Mouse (Mus musculus) forebrain, embryonic 11.5 days (tissue): ENCODE data around the gene Ubash3a. TPM values are rescaled to one million over a fixed set of nuclear protein-coding genes. Genes with fewer than 3 reads are reported as not detected.

Experiments
- ATAC-seq: fragments of 200-750 bp; cut with Nextera tagmentation; replicated peaks from 2 replicates; pipeline ENCODE4 v1.8.0; 2017; ENCODE audit warnings: moderate TSS enrichment; ENCODE audit not compliant: low FRiP score
- DNase-seq: peaks from one replicate; pipeline ENCODE4 v3.0.0-alpha.2; 2017; ENCODE audit warnings: low spot score
- H3K27ac ChIP-seq: fragments of 300-500 bp; sonication (generic); 2 replicates; pipeline ENCODE4 v1.5.1; 2014; ENCODE audit warnings: low read depth, low read length
- H3K27me3 ChIP-seq: fragments of 300-500 bp; sonication (generic); 2 replicates; pipeline ENCODE4 v1.6.1; 2014; ENCODE audit warnings: mild to moderate bottlenecking, low read length, mixed read lengths; ENCODE audit not compliant: control insufficient read depth, insufficient read depth
- H3K36me3 ChIP-seq: fragments of 300-500 bp; sonication (generic); 2 replicates; pipeline ENCODE4 v1.6.1; 2014; ENCODE audit warnings: mild to moderate bottlenecking, low read length, moderate library complexity, mixed read lengths; ENCODE audit not compliant: control insufficient read depth, insufficient read depth
- H3K4me1 ChIP-seq: fragments of 300-500 bp; sonication (generic); replicated peaks from 2 replicates; pipeline ENCODE4 v1.6.1; 2014; ENCODE audit warnings: low read length, mixed read lengths; ENCODE audit not compliant: control insufficient read depth, insufficient read depth
- H3K4me2 ChIP-seq: fragments of 300-500 bp; sonication (generic); 2 replicates; pipeline ENCODE4 v1.6.1; 2014; ENCODE audit warnings: low read depth, mild to moderate bottlenecking, low read length, moderate library complexity, mixed read lengths; ENCODE audit not compliant: severe bottlenecking
- H3K4me3 ChIP-seq: fragments of 300-500 bp; sonication (generic); 2 replicates; pipeline ENCODE4 v1.5.1; 2014; ENCODE audit warnings: low read depth, low read length
- H3K9ac ChIP-seq: fragments of 300-500 bp; sonication (generic); 2 replicates; pipeline ENCODE4 v1.6.1; 2014; ENCODE audit warnings: low read length
- H3K9me3 ChIP-seq: fragments of 300-500 bp; sonication (generic); 2 replicates; pipeline ENCODE4 v1.6.1; 2016; ENCODE audit warnings: low read length, mixed read lengths; ENCODE audit not compliant: control insufficient read depth
- whole genome bisulfite sequencing: fragments of 180-500 bp; shearing (Covaris S2); extraction: QIAGEN DNeasy Blood & Tissue Kit; methylation state at CpG from one replicate; pipeline ENCODE4 v1.1.7; 2014; 5-methylcytosine and 5-hydroxymethylcytosine counted together
- polyA plus RNA-seq: library from polyadenylated mRNA; unstranded; fragments of >200 nt; fragmentation: Nextera tagmentation; extraction: Ambion mirVana; gene quantifications from 2 replicates; pipeline ENCODE4 v1.2.1, GENCODE M21; 2014

Ubash3a gene
- polyA plus RNA-seq, 1 experiment from 2014 or later: 0.79 TPM

DNA sequence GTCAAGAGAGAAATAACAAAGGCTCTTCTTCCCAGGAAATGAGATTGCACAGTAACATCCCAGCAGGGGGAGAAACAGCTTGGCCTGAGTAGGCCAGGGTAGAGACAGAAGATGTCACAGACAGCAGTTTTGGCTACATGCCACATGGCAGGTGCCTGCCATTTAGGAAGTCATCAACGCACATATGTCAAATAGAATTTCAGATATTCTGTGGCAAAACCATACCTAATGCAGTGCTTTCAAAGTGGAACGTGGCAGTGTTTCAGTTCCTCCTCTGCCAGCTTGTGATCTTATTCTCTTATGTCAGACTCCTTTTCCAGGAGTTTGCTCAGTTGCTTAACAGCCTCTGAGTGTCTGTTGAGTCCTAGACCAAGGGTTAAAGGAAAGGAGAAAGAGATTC is 78.2 kb downstream of the Ubash3a start:
- ATAC-seq (no peak), DNase-seq (no peak)
- WGBS: 86% methylated on average over 2 of the region's 2 CpGs
- Histone ChIP-seq H3K4me2 (no peak overlapping the region), H3K4me3 (no peak overlapping the region), H3K9ac (no peak overlapping the region), H3K4me1 (peaks cover 10% of the 10 kb centered on the region; the same call in 1 of the 2 replicates), H3K27ac (no peak overlapping the region), H3K9me3 (no peaks in the 10 kb centered on the region), H3K36me3 (no peaks in the 10 kb centered on the region), H3K27me3 (no peaks in the 10 kb centered on the region)

DNA sequence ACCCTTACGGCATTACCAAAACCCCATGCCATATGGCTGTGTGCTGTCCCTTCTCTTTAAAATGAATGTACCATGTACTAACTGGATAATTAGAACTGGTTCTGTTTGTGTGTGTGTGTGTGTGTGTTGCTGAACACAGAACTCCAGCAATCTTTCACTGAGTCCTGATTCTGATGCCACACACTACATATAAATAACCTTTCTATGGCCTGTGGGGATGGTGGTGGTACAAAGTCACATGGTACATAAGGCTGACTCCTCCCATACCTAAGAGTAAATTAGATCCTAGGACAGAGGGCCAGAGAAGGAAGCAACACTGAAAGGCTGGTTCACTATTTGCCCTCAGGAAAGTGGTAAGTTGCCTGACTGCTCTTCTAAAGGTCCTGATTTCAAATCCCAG is 78.8 kb downstream of the Ubash3a start, which contains the start of gene Slc37a1:
TSS of gene Slc37a1 (plus strand) at position 301 of the 400 bp plus-strand sequence.
- Histone ChIP-seq H3K9ac (no peak within 1 kb of the TSS), H3K9me3 (no peaks in the 10 kb centered on the region), H3K27me3 (no peaks in the 10 kb centered on the region), H3K4me2 (no peak within 1 kb of the TSS), H3K4me1 (peaks cover 10% of the 10 kb centered on the region; the same call in 1 of the 2 replicates), H3K36me3 (no peaks in the 10 kb centered on the region), H3K27ac (no peak within 1 kb of the TSS), H3K4me3 (no peak within 1 kb of the TSS)
- 97% methylated on average over 1 of the region's 1 CpGs for WGBS
- DNase-seq (no peak), ATAC-seq (no peak)

DNA sequence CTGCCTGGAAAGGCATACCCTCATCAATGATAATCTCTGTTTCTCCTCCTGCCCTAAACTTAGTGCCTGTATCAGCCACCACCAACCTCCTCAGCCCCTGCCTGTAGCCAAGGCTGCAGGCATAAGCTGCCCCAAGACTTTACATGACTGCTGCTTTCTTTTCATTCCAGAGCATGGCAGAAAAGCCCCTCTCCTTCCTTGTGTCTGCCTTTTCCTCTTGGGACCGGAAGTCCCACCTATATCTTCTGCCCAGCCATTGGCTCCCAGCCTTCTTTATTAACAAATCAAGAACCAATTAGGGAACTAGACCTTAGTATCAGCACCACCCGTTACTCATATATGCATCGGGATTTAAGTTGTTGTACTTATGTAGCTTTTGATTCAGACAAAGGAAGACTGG is 79.5 kb downstream of the Ubash3a start:
- ATAC-seq (no peak), DNase-seq (no peak)
- H3K9me3 ChIP-seq: no peaks in the 10 kb centered on the region
- 94% methylated on average over 3 of the region's 3 CpGs for WGBS
- no peak overlapping the region for H3K4me2 ChIP-seq
- peaks cover 6% of the 10 kb centered on the region; the same call in 1 of the 2 replicates for H3K4me1 ChIP-seq
- no peaks in the 10 kb centered on the region for H3K36me3 ChIP-seq
- no peak overlapping the region for H3K27ac ChIP-seq
- H3K9ac ChIP-seq: no peak overlapping the region
- no peaks in the 10 kb centered on the region for H3K27me3 ChIP-seq
- no peak overlapping the region for H3K4me3 ChIP-seq

DNA sequence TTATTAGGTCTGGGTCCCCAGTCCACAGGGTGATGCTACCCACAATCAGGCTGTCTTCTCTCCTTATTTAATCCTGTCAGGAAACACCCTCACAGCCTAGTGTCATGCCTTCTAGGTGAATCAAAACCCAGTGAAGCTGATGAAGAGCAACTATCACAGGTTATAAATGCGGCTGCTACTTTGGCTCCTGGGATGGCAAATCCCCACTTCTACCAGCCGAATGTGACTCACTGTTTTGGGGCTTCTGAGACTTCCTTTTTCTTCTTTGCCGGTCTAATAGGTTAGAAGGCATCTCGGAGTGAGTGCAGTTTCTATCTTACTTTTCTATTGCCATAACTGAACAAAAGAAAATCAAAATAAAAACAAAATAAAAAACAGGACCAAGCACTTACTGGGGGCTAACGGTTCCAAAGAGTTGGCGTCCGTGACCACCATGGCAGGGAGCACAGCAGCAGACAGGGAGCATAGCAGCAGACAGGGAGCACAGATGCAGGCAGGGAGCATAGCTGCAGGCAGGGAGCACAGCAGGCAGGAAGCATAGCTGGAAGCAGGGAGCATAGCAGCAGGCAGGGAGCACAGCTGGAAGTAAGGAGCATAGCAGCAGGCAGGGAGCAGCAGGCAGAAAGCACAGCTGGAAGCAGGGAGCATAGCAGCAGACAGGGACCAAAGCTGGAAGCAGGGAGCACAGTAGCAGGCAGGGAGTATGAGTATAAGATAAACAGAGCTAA is 81.5 kb downstream of the Ubash3a start:
- WGBS: 68% methylated on average over 7 of the region's 7 CpGs
- no peaks in the 10 kb centered on the region for H3K9me3 ChIP-seq
- DNase-seq (no peak), ATAC-seq (no peak)
- no peaks in the 10 kb centered on the region for H3K36me3 ChIP-seq
- no peak overlapping the region for H3K9ac ChIP-seq
- no peak overlapping the region for H3K4me2 ChIP-seq
- H3K4me3 ChIP-seq: no peak overlapping the region
- H3K27ac ChIP-seq: no peak overlapping the region
- H3K27me3 ChIP-seq: no peaks in the 10 kb centered on the region
- peaks cover 3% of the 10 kb centered on the region; the same call in 1 of the 2 replicates for H3K4me1 ChIP-seq

DNA sequence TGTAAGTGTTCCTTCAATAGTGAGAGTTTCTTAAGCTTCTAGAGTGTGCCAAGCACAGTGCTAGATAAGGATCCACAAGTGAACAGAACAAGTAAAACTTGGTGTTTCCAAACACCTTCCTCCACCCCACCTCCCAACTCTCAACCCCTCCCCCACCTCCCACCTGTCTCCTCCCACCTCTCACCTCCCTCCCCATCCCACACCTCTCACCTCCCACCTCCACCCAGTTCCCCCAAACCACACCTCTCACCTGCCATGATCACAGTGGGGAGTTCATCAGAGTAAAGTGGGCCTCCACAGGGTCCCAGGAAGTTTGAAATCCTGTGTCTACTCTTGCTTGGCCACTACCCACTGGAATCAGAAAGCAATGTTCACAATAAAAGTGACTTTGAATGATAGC is 82.6 kb downstream of the Ubash3a start:
- DNase-seq (no peak), ATAC-seq (no peak)
- Histone ChIP-seq H3K9me3 (no peaks in the 10 kb centered on the region), H3K4me2 (no peak overlapping the region), H3K4me3 (no peak overlapping the region), H3K27me3 (peaks cover 1% of the 10 kb centered on the region; the same call in 1 of the 2 replicates), H3K27ac (no peak overlapping the region), H3K4me1 (peaks cover 4% of the 10 kb centered on the region; the same call in 1 of the 2 replicates), H3K36me3 (no peaks in the 10 kb centered on the region), H3K9ac (no peak overlapping the region)

DNA sequence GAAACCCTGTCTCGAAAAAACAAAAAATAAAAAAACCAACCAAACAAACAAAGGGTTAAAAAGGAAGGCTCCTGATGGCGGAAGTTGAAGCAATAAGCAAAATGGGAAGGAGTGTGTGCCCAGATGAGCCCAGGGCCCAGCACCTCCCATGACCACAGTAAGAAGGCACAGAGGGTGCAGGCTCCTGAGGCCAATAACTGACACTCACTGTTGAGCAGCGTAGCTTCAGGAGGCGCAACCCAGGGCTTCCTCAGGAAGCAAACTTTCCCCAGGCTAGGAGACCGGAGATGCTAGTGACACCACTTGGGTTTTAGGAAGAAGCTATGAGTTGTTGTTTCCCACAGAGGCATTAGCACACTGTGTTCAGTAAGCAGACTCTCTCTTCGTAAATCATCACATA is 83.2 kb downstream of the Ubash3a start:
- no peak overlapping the region for H3K4me3 ChIP-seq
- H3K27ac ChIP-seq: no peak overlapping the region
- no peak overlapping the region for H3K4me2 ChIP-seq
- no peak overlapping the region for H3K9ac ChIP-seq
- 79% methylated on average over 6 of the region's 6 CpGs for WGBS
- DNase-seq (no peak), ATAC-seq (no peak)
- peaks cover 2% of the 10 kb centered on the region; the same call in 1 of the 2 replicates for H3K27me3 ChIP-seq
- H3K9me3 ChIP-seq: no peaks in the 10 kb centered on the region
- no peaks in the 10 kb centered on the region for H3K36me3 ChIP-seq
- H3K4me1 ChIP-seq: peaks cover 5% of the 10 kb centered on the region; the same call in 1 of the 2 replicates

DNA sequence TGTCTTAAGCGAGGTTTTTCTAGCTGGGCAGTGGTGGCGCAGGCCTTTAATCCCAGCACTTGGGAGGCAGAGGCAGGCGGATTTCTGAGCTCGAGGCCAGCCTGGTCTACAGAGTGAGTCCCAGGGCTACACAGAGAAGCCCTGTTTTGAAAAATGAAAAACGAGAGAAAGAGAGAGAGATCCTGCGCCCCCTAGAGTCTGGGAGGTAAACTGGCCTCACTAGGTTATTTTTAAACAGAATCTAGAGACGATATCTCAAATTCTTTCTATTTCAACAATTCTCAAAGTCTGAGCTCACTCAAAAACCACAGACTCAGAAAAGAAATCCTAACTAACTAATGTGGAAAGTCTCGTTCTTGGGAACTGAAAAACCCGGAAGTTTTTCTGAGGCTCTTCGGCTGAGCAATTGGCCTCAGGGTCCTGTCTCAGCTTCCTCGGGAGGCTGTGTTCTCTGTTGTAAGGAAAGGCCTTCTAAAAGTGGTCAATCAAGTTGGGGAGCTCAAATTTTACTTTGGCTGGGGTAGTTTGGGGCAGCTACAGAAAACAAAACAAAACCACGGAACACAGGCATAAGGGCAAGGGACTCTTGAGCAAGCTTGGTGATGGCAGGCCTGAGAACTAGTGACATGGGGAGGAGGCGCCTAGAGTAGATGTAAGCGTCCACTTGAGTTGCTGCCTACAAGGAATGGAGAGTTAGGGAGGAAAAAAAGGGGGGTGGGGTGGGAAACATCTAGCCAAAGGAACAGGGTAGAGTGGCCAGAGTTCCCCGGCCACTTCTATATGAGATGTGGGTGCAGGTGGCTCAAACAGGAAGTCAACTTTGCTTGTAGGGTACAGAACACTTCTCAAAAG is 86.9 kb downstream of the Ubash3a start:
- ATAC-seq (no peak), DNase-seq (no peak)
- H3K4me3 ChIP-seq: no peak overlapping the region
- H3K4me1 ChIP-seq: peaks cover 7% of the 10 kb centered on the region; the same call in 1 of the 2 replicates
- no peaks in the 10 kb centered on the region for H3K36me3 ChIP-seq
- no peak overlapping the region for H3K4me2 ChIP-seq
- H3K27ac ChIP-seq: no peak overlapping the region
- 85% methylated on average over 15 of the region's 15 CpGs for WGBS
- no peaks in the 10 kb centered on the region for H3K9me3 ChIP-seq
- no peak overlapping the region for H3K9ac ChIP-seq
- H3K27me3 ChIP-seq: peaks cover 9% of the 10 kb centered on the region

DNA sequence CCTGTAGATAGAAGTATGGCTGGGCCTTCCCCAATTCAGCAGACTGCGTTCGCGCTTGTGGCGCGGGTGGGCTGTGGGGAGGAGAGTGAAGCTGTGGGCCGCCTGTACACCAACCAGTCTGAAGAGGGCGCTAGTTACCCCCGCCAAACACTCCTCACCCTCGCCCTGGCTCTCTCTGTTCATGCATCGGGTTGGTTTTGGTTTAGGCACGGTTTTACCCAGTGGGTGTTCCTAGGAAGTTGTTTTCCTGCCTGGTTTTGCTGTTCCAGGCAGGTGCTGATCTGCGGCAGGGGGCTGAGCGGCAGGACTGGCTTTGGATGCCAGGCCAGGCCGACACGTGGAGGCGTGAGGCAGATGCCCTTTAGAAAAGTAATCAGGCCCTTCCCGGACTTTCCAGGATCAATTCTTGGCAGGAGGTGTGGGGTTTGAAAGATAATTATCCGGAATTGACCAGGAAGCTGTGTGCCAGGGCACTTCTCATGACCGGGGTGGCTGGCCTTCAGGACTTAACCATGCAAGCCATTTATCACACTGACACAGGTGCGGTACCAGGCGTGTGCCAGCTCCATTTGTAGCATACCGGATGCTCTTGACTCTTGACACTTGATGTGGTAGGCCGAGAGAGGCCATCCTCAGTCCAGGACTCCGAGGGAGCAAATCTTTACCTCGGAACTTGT is 87.7 kb downstream of the Ubash3a start:
- DNase-seq (peak; percentile 74), ATAC-seq (peak; percentile 39; the same call in 1 of the 2 replicates)
- H3K4me1 ChIP-seq: peaks cover 7% of the 10 kb centered on the region; the same call in 1 of the 2 replicates
- WGBS: 19% methylated on average over 25 of the region's 25 CpGs
- H3K9me3 ChIP-seq: no peaks in the 10 kb centered on the region
- peak overlapping the region; percentile 48 for H3K4me3 ChIP-seq
- H3K36me3 ChIP-seq: no peaks in the 10 kb centered on the region
- H3K27ac ChIP-seq: no peak overlapping the region
- H3K4me2 ChIP-seq: peak overlapping the region; percentile 99
- H3K9ac ChIP-seq: peak overlapping the region; percentile 71
- H3K27me3 ChIP-seq: peaks cover 9% of the 10 kb centered on the region
